Mouse (Mus musculus) erythroblast, embryonic 14.5 days (primary cell): Measurements from ENCODE around the gene Afg1l.

Source experiments
- GATA1 ChIP-seq: IDR thresholded peaks from 2 replicates; pipeline ENCODE4 v1.6.1; 2012; ENCODE audit warnings: low read length, inconsistent platforms, mixed read lengths
- TAL1 ChIP-seq: IDR thresholded peaks from 3 replicates; pipeline ENCODE4 v1.6.1; 2012; ENCODE audit warnings: low read length, inconsistent platforms, mixed read lengths

- TF ChIP-seq TAL1, result no peak
- TF ChIP-seq GATA1, result 0 out of 2 replicates have a peak, but pooled peaks have one; percentile 15
Measured at GRCm38 (mm10) chr10:42270277-42271083, 207.9 kb downstream of the Afg1l start.
